Mouse (Mus musculus) G1E (cell line): ENCODE measurements around the gene Ncbp2.

Source experiments
- CTCF ChIP-seq: IDR thresholded peaks from 2 replicates; pipeline ENCODE4 v1.5.1; 2012; ENCODE audit warnings: low read depth, low read length, inconsistent platforms, mixed read lengths
- GATA1 ChIP-seq: IDR thresholded peaks from 2 replicates; pipeline ENCODE4 v1.6.1; 2012; ENCODE audit warnings: borderline replicate concordance, low read length, inconsistent platforms, mixed read lengths
- GATA2 ChIP-seq: IDR thresholded peaks from 2 replicates; pipeline ENCODE4 v1.6.1; 2012; ENCODE audit warnings: low read depth, low read length, inconsistent platforms, borderline replicate concordance
- POLR2AphosphoS5 ChIP-seq: IDR thresholded peaks from 2 replicates; pipeline ENCODE4 v1.6.1; 2012; ENCODE audit warnings: low read depth, low read length, inconsistent platforms; ENCODE audit not compliant: insufficient replicate concordance
- TAL1 ChIP-seq: conservative IDR thresholded peaks from 2 replicates; pipeline ENCODE4 v1.6.1; 2012; ENCODE audit warnings: low read depth, low read length, inconsistent platforms, mixed read lengths

DNA sequence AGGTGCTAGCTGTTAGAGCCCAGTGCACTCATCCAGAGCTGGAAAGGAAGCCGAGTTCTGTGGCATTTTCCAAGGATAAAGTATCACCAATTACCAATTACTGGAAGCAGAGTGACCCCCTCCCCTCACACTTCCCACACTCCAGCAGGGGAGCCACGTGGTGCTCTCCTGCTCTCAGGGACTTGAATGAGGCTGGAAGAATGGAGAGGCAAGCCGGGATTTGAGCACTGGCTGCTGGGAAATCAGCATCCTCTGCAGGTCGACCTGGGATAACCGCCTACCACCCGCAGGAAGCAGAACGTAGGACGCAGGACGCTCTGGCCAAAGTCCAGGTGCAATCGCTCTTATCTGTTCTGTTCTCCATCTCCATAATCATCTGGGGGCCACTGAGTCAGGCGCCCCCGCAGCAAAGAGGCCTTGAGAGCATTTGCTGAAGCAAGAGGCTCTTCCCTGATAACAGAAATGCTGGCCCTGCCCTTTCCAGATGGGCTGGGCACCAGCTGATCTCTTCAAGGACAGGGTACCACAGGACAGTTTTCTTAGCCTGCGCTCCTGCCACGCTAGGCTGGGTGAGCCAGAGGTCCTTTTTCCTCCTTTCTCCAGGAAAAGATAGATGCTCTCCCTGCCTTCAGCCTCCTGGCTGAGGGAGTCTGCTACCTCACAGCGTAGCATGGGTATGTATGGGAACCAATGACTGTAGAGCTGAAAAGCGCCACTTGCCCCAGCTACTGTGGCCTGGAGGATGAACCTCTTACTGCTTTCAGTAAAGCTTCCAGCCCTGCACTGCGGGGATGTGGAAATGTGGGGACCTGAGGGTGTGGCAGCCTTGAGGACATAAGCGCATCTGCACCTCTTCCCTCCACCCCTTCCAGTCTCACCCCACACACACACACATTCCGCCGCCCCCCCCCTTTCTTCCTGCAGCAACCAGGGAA, 42.2 kb upstream of the Ncbp2 start:
- TF ChIP-seq CTCF (no peak), GATA1 (no peak), POLR2AphosphoS5 (no peak), GATA2 (no peak), TAL1 (no peak)
